Mouse (Mus musculus) gastrocnemius, postnatal 25 days (tissue): ENCODE data around the gene Srxn1. TPM values are rescaled to one million over a fixed set of nuclear protein-coding genes. Genes with fewer than 3 reads are reported as not detected.
"Not testable (repeated sequence)": the region's sequence is repeated elsewhere in the genome, so short reads cannot be mapped to it uniquely, and the experiment has no call there.

ENCODE experiments used
- DNase-seq: peaks from one replicate; pipeline ENCODE4 v3.0.0; 2022
- long read RNA-seq, 2 experiments: library from polyadenylated mRNA; stranded (forward); transcript quantifications; one replicate each; pipeline ENCODE4 v2.0.0; 2021
- total RNA-seq, 2 experiments: library from RNA; stranded (reverse); gene quantifications; 1 replicate in 1 of 2; 2 replicates in 1 of 2; pipeline ENCODE4 v1.2.3; 2021

The Srxn1 gene
- total RNA-seq = 10 to 100 TPM; 18.8 to 24.8 TPM
- long read RNA-seq, experiment 1, transcript Srxn1-201 (2 exons, 2,812 nt) = major isoform, 11 of 14 reads
- long read RNA-seq, experiment 1, partial matches to known transcripts = 0 of 14 reads
- long read RNA-seq, experiment 1, other reads (novel, unspliced or antisense) = 3 of 14 reads
- long read RNA-seq, experiment 2, transcript Srxn1-201 (2 exons, 2,812 nt) = major isoform, 18 of 24 reads
- long read RNA-seq, experiment 2, partial matches to known transcripts = 0 of 24 reads
- long read RNA-seq, experiment 2, other reads (novel, unspliced or antisense) = 5 of 24 reads

DNA sequence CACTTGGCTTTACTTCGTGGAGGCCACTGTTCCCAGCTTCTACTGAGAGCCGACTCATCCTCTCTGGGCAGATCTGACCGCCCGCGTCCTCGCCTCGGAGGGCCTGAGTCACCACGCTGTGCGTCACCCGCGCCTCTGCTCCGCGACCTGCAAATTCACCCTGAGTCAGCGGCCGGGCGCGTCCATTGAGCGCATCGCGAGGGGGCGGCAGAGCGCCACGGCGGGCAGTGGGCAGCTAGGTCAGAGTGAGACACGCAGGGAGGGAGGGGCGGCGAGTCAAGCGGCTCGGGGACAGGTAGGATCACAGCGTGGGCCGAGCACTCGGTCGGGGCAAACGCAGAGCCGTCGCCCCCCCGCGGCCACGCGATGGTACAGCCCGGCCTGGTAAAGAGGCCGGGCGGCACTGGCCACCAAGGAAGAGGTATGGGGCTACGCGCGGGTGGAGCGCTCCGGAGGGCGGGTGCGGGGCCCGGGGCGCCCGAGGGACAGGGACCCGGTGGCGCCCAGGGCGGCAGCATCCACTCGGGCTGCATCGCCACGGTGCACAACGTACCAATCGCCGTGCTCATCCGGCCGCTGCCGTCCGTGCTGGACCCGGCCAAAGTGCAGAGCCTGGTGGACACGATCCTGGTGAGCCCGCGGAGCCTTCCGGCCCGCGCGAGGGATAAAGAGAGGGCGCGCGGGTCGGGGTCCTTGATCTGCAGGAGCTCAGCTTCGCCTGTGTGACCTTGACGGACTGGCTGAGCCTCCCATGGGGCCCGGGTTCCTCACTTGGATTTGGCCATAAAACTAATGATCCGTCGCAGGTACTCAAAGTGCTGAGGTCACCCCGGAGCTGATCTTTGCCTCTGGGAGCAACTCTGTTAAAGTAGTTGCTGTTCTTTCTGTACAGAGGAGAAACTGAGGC is at the start of gene Srxn1:
TSS of gene Srxn1 (plus strand) at position 199 of the 907 bp plus-strand sequence.
- peak; percentile 88 for DNase-seq

DNA sequence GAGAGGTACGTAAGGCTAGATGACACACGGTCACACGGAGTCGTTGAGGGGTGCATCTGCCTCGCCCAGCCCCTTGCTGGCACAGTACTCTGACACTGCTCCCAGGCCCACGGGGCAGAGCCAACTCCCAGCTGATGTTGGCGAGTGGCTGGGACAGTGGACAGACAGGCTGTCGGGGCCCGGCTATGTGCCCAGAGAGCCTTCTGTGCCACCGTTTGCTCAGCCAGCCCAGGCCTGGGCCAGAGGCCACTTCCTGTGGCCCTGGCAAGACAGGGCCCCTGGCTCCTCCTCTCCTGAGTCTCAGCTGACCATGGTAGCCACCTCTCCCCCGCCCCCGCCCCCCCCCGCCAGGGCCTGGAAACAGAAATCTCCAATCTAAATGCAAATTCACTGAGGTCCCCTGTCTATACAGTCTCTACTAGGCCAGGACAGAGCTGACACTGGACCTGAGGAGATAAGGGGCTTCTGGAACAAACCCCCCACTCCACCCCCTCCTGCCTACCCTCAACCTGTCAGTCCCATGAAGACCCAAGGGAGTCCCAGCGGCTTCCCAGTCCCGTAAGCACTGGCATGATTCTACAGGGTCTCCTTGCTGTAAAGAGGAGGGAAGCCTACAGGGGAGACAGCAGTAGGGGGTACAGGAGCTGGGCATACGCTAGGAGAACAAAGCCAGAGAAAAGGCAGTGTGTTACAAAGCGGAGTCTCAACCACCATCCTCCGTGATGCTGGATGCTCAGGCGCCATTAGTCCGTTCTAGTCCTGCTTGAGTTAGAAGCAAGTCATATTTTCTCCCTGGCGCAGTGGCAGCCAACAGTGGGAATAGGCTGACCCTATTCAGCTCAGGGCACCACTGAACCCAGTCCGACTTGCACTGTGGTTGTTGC is 48.7 kb upstream of the Srxn1 start:
- peak; percentile 65 for DNase-seq

DNA sequence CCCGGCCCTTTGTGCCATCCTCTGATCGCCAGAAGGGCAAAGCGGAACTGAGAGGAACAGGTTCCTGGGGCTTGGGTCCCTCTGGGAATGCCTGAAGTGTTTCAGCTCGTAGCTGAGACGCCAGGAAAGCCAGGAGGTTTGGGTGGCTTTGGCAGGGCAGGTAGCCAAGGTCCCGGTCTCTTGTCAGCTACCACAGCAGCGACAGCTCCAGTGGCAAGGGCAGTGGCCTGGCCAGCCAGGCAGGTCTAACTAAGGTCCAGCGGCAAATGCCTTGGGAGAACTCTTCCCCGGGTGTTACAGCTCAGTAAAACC is 48.1 kb upstream of the Srxn1 start:
- DNase-seq = no peak

- not testable (repeated sequence) for DNase-seq
Measured at GRCm38 (mm10) chr2:152062817-152063216, 42.5 kb upstream of the Srxn1 start.

DNA sequence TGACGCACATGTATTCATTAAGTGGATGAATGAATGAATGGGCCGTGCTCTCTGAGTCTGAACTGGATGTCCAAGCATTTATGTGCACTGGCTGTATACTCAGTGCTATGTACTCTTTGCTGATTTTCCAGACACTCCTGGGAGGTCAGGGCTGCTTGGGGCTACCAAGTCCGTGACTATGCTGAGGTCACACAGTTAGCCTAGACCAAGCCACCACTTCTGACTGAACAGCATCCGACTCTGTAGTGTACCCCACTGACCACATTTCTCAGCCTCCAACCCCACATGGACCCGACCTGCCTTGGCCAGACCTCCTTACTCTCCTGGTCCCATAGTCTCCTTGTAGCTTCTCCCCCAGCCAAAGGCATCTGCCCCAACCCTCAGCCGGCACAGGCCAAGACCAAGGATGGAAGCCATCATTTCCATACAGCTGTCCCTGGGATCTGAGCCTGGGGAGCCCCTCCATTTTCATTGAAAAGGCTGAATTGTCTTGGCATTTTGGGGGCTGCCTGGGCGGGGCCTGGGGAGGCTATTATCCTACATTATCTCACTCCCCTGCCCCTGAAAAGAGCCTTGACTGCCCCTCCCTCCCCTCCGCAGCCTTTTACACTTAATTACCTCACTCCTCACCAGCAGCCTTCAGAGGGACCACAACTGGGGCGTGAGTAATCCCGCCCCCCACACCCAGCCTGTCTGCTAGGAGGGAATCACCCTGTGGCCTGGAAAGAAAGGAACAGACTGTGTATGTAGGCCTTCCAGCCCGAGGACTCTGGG is 36.5 kb upstream of the Srxn1 start:
- DNase-seq = no peak

- DNase-seq = no peak
Measured at GRCm38 (mm10) chr2:152069434-152069786, 35.9 kb upstream of the Srxn1 start.

- no peak for DNase-seq
Measured at GRCm38 (mm10) chr2:152069941-152070340, 35.4 kb upstream of the Srxn1 start.

DNA sequence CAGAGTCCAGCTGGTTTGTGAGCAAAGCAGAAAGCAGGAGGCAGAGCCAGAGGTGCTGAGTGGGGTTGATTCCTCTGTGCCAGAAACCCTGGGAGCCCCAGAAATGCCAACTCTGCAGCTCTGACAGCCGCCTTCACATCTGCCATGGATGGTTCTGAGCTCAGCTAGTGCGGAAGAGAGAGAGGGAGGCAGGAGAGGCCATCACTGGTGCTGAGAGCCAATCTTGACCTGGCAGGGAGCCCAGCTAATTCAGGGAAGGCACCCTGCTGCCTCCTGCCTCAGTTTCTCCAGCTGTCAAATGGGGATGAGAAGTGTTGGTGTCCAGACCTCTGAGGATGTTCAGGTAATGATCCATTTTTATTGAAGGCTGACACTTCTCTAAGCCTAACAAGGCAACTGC is 30.8 kb upstream of the Srxn1 start:
- DNase-seq = no peak

- no peak for DNase-seq
Measured at GRCm38 (mm10) chr2:152075294-152075889, 29.9 kb upstream of the Srxn1 start.

- no peak for DNase-seq
Measured at GRCm38 (mm10) chr2:152077337-152077736, 28.0 kb upstream of the Srxn1 start.

GRCm38 (mm10) chr2:152080685-152081541 is 24.4 kb upstream of the Srxn1 start, which contains the start of gene Scrt2:
TSS of gene Scrt2 (plus strand) at chr2:152081529.
- no peak for DNase-seq

DNA sequence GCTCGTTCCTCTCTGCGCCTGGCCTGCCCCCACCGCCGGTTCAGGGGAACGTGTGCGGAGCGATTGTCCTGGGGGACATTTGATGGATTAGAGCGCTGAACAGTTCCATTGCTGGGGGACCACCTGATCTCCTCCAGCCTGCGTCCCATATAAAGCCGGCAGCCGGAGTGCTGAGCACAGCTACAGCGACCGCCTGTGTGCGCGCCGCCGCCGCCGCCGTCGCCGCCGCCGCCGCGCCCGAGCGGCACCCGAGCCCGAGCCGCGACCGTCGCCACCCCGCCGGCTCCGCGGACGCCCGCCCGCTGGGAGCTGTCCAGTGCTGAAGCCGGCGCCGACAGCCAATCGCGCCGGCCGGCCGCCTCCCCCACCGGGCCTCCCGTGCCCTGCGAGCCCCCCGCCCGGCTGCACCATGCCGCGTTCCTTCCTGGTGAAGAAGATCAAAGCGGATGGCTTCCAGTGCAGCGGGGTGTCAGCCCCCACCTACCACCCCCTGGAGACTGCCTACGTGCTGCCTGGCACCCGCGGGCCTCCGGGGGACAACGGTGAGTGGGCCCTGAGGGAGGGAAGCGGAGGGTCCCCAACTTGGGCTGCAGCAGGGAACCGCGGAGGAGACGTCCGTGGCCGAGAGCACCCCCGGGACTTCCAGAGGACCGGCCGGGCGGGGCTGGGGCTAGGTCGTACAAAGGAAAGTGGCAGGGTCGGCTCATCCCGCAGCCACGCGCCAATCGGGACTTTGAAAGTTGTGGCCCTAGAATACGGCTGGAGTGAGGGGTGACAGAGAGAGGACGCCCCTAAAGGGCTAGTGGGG is 23.5 kb upstream of the Srxn1 start:
- peak; percentile 73 for DNase-seq

GRCm38 (mm10) chr2:152082456-152083285 is 22.6 kb upstream of the Srxn1 start:
- DNase-seq = no peak

GRCm38 (mm10) chr2:152083411-152083810 is 21.9 kb upstream of the Srxn1 start:
- DNase-seq = no peak

- DNase-seq = no peak
Measured at GRCm38 (mm10) chr2:152084298-152084697, 21.0 kb upstream of the Srxn1 start.

GRCm38 (mm10) chr2:152085414-152085813 is 19.9 kb upstream of the Srxn1 start:
- DNase-seq = no peak

DNA sequence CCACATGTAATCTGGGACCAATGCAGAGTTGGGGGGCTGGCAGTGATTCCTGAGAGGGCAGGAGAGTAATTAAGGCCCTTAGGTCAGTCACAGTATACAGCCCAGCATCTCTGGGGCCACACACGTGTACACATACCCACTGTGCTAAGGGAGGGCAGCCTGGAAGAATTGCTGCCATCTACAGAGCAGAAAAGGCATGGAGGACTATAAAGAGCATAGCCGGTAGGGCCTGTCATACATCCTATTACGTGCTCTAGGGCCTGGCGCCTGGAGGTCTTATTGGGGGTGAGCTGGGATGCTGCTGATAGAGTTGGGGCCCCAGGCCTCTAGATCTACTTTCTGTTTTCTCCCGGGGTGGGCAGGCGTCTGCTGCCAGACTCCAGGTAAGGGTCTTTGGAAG is 18.9 kb upstream of the Srxn1 start:
- no peak for DNase-seq

DNA sequence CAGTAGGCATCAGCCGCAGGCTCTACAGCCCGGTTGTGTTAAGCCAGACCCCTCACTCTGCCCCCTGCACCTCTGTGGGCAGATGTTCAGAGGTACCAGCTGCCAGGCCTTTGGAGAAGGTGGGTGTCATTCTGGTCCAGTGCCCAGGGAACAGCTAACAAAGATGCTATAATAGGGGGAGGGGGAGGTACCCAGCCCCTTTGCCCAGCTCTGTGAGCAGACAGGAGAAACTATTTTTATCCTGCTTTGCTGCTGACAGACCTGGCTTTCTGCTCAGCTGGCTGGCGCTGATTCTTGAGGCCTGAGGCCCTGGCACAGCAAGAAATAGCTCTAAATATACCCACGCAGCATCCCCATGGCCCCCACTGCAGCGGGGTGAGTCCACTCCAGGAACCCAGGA is 18.2 kb upstream of the Srxn1 start:
- DNase-seq = peak; percentile 35
